Mouse (Mus musculus) MN1 (cell line): ENCODE measurements around the gene Cap2.

Experiments used
- DNase-seq: peaks from one replicate; pipeline ENCODE4 v3.0.0-alpha.2; 2016; ENCODE audit warnings: low spot score

Cap2 gene

DNA sequence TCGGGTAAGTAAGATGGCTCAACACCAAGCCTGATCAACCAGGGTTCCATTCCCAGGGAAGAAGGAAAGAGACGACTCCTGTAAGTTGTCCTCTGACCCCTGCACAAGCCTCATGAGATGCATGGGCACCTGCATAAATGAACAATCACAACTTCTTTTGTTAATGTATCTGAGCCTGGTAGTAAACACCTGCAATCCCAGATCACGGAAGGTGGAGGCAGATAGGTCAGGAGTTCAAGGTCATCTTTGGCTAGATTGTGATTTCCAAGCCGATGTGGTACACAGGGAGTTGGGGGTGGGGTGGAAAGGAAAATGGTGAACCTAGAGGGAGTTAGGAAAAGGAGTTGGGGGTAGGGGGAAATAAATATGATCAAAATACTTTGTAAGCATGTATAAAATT, 131.1 kb downstream of the Cap2 start:
- no peak for DNase-seq

DNA sequence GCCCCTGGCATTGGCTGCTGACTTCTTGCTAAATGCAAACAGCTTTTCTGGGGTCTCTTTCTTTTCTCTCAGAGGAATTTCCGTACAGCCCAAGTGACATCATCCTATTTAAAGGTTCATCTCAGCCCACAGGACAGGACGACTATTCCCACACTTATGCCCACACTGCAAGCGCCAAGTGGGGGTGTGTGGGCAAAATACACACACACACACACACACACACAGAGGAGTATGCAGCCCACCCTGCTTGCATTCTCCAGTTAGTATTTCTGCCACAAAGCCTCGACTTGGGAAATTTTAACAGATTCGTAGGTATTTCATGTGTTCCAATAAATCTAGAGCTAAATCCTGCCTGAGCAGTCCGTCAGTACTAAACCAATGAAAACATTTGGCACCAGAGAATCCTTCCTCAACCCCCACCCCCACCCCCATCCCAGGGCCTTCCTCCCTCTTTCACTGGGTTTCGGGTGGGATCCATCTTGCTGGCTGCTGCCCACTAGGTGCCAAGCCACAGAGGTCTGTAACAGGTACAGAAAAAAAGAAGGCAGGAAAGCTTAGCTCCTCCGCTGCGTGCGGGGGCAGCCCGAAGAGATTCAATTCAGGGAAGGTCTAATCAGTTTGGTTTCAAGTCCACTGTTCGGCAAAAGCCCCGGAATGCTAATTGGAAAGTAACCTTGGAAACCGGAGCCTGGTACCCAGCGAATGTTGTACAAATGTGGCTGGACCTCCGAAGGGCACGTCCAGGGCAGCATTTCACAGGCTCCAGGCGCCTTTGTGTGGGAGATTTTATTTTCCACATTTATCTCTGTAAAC, 131.9 kb downstream of the Cap2 start:
- DNase-seq: peak; percentile 16

DNA sequence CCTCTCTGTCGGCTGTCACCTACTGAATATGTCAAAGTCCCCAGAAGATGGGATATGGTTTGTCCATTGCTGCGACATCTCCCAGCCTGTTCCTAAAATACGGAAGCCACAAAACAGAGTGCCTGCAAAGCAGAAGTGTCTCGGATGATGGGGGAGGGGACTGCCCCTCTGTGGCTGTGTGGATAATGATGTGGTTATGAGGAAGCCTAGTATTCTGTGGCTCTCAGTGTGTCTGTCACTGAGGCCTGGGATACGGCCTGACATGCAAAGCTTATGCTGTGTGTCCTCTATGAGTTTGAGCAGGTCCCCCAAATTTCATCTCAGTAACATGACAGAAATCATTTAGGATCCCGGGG, 132.5 kb downstream of the Cap2 start:
- DNase-seq: peak; percentile 8

DNA sequence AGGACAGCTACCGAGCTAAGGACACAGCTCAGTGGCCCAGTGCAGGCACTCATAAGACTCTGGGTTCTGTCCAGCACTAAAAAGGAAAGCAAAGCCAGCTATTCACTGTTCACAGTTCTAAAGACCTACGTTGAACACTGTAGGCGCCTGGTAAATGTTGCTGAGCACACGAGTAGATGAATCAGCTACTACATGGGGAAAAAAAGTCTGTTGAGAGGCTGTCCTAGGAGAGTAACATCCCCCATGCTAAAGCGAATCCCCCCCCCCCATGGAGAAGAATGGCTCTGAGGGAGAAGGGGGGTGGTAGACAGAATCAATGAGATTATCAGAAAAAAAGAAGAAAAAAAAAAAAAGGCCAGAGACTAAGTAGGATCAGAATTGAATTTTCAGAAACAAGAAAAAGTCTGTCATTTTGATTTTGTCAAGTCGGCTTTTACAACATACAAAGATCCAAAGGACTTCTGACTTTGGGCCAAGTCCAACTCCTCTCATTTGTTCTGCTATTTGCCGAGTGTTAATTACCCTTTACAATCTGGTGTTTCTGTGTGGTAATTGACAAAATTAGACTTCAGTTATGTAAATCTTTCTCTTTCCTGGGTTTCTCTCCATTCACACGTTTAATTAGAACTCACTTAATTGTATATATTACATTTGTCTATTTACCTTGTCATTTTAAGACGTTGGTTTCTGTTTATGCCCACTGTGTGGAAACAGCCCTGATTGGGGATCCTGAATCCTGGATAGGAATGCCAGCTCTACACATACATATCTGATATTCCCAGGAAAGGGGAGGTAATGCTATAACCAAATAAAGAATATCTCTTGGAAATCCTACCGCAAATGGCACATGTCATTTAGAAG, 139.2 kb downstream of the Cap2 start:
- no peak for DNase-seq

DNA sequence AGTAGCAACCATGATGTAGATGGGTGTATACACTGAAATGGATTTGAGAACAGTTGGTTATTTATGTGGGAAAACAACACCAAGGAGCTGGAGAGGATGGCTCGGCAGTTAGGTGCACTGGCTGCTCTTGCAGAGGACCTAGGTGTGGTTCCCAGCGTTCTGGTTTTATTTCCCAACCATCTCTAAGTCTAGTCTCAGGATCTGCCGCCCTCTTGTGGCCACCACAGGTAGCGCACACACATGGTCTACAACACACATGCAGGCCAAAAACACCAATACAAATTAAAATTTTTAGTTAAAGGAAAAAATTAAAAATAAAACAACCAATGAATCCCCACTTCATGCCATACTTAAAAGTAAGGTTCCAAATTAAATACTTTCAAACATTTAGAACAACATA, 140.7 kb downstream of the Cap2 start:
- no peak for DNase-seq

DNA sequence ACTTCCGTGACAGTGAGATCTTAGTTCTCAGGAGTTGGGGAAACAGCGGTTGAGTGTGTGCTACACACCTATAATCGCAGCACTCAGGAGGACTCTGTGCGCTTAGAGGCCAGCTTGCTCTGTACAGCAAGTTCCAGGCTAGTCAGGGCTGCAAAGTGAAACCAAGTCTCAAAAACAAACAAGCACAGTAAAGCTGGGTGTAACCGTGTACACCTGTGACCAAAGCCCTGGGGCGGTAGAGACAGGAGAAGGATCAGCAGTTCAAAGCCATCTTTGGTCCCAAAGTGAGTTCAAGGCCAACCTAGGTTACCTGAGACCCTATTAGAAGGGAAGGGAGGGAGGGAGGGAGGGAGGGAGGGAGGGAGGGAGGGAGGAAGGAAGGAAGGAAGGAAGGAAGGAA, 142.5 kb downstream of the Cap2 start:
- DNase-seq: no peak

DNA sequence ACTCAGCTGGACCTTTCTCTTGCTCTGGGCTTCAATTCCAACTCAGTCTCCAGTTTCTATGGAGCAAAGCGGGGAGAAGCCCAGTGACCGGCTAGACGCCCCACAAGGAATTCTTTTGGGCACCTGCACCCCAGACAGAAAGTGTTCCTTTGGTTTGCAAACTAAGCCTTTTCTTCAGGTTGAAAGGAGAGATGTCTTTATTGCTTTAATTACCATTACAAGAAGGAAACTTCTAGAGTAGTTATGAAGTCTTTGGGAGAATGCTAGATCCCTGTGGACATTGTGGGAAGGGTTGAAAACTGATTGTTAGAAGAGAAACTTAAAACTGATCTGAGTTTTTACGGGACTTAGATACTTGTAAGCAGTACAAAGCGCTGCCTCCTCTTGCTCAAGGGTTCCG, 143.8 kb downstream of the Cap2 start:
- no peak for DNase-seq

DNA sequence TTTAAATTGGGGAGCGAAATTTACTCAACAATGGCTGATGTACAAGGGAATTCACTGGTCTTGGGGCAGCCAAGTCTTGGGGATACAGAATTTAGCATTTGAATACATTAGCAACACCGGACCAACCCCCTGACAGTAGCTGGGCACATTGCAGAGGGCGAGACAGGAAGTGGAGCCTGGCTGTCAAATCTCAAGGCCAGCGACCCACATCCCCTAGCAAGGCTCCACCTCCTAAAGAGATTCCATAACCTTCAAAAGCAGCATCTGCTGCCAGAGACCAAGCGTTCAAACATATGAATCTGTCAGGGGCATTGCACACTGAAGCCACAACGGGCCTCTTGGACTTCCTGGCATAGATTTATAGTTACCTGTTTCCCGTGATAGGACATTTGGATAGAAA, 150.2 kb downstream of the Cap2 start:
- no peak for DNase-seq

DNA sequence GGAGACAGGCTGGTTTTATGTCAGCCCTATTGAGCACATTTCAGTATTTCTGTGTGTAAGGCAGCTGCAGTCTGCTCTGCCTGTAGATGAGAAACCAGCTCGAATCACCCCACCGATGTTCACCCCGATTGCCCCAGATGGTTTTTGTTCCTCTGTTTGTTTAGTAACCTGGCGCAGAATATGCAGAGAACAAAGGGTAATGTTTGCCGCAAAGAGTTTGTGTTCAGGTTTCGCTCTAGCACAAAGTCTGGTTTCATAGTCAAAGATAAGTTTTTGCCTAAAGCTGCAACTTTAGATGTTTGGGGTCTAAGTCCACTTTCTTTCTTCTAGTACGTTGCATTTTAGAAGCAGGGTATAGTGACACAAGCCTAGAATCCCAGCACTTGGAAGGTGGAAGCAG, 151.0 kb downstream of the Cap2 start:
- DNase-seq: no peak

DNA sequence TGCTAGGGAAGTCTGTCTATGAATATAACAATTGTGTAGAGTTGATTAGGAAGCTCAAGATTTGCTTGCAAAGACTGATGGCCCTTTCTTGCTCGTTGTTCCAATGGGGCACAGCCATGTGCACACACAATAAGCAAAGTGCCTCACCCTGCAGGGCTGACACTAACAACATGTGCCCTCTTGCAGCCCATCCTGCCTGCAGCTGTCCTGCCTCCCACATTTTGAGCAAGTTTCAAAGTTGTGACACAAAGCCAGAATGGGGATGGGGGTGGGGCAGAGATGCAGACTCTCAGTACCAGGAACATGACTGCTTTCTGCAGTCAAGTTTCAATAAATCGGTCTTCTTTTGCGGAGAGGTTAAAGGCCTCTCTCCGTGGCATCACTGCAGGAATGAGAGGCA, 152.0 kb downstream of the Cap2 start:
- DNase-seq: no peak

DNA sequence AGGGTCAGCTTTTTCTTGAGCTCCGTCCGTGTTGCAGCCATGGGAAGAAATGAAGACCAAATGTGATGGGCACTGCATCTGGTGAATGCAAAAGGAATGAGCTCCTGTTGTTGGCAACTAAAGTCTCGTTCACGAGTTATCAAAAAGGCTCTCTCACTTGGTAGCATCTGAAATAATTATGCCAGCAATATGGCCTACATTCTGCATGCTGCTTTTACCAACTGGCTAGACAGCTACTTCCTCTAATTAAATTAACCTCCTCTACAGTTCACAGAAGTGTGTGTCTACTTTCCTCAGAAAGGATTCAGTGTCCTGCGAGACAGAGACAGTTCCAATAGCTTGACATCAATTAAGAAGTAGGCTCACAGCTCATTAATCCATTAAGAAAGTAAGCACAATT, 152.9 kb downstream of the Cap2 start:
- no peak for DNase-seq

DNA sequence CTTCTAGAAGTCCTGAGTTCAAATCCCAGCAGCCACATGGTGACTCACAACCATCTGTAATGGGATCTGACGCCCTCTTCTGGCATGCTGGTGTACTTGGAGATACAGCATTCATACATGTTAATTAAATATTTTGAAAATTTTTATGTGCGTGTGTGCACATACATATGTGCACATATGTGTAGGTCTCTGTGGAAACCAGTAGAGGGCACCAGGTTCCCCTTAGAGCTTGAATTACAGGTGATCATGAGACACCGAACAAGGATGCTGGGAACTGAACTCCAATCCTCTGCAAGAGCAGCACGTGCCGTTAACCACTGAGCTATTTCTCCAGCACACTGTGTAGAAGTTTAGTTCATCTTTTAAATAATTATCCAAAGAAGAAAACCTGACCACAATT, 157.6 kb downstream of the Cap2 start:
- DNase-seq: no peak

DNA sequence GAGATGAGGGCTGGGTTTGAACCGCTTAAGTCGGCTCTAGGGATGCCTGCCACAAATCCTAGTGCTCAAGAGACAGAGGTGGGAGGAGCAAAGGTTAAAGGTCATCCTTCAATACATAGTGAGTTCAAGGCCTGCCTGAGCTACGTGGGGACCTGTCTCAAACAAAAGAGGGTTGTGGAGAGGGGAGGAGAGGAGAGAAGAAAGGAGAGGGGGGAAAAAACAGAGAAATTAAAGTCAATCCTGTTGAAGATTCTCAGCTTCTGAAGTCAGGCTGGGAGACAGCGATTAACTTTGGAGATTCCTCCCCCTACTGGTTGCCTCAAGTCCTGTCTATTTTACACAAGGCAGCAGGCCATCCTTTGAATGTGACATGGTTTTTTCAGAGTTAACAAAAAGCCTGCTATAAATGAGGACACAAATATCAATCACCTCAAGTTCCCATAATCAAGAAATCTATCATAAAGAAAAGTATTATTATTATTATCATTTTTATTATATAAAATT, 161.9 kb downstream of the Cap2 start:
- DNase-seq: peak; percentile 46

DNA sequence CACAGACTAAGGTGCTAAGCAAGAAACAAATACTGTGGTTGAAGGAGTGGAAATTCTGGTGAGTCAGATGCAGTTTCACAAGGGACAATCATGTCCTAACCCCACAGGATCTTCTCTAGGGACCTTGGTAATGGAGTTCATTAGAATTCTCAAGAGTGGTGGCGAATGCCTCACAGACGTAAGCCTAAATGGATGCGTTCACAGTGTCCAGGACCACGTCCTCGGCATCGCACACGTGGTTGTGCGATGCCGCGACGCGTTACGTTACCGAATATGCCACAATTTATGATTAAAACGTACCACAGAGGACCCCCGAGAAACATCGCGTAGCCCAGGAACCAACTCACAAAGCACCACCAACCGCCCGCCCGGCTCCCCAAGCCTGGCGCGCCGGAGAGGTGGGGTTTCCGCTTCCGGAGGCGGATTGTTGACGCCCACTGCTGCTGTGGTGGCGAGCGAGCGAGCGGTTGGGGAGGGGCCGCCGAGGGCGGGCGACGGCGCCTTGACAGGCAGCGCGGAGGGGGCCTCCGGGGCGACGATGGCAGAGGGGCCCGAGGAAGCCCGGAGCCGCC, 167.5 kb downstream of the Cap2 start, which contains the start of gene Fam8a1:
Gene Fam8a1 (plus strand): TSS at position 475 of the 572 bp plus-strand sequence.
- DNase-seq: peak; percentile 93

DNA sequence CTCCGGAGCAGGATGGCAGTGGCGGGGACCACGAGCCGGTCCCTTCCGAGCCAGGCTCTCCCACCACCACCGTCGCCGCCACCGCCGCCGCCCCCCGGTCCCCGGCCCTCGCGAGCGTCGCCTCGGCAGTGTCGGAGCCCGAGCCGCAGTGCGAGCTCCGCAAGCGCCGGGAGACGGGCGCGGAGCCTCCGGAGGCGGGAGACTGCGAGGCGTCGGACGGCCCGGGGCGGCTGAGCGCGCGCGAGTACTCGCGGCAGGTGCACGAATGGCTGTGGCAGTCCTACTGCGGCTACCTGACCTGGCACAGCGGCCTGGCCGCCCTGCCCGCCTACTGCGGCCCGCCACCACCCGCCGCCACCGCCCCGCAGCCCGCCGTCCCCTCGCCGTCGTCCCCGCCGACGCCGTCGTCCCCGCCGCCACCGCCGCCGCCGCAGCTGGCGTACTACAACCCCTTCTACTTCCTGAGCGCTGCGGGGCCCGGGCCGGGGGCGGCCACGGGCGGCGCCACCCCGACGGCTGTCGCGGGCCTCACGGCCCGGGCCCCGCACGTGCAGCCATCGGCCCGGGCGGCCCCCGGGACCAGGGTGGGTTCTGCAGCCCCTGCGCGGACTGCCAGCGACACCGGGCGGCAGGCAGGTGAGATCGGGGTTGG, 168.1 kb downstream of the Cap2 start:
- DNase-seq: peak; percentile 14

DNA sequence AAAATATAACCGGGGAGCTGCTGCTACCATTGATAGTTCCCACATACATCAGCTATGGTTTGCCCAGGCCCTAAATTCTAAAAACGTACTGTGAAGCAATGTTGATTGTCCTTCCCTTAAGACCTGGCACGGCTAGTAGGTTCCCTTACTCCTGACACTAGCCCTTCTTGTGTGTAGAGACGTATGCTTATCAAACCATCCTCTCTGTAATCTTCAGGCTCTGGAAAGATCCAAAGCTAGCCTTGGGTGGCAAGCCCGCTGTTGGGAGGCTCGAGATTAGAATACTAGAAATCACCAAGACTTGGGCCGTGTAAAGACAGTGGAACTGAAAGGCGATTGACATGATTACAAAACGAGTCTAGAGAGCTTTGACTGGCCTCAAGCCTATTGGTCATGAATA, 168.9 kb downstream of the Cap2 start:
- peak; percentile 9 for DNase-seq

DNA sequence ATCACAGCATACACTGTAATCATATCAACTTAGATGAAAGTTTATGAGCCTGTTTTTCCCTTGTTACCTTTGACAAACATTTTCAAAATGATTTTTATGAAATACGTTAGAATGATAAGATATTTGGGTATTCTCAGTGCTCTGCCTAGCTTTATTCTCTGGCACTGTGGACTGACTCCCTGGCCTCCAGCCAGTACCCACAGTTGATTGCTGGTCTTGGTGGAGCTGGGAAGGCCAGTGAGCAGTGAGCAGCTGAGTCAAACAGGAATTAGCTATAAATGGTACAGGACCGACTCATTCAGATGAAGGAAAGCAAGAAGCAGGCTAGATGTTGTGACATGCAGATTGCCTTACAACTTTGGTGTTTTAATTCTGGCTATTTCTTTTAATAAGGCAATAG, 173.0 kb downstream of the Cap2 start:
- peak; percentile 18 for DNase-seq

DNA sequence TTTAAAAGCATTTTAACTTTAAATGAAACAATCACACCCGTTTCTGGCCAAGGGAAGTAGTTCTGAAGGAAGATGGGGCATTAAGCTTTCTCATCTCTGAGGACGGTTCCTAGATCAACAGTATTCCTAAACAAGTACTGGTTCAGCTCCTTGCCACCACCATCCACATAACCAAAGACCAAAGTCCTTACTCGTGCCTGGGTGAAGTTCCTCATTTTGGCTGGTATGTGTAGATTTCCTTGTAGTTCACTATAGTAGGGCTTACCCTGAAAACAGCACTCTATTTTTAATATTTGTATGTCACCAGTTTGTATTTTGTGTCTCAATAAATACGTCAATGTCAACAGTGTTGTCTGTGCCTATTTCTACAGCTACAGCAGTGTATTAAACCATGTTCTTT, 176.1 kb downstream of the Cap2 start:
- DNase-seq: no peak

DNA sequence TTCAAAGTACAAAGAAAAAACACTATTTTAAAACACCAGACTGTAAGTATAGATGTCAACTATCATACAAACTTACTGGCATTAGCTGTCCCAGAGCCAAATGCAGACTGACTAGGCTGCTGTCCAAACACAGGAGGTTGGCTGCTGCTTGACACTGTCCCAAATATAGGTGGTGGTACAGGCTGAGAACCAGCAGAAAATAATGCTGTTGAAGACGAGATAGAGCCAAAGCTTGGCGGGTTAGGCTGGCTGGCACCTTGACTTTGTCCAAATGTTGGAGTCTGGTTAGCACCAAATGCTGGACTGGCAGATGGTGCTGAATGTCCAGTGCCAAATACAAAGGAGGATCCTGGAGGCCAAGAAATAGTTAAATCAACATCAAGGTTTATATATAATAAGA, 181.3 kb downstream of the Cap2 start:
- no peak for DNase-seq

DNA sequence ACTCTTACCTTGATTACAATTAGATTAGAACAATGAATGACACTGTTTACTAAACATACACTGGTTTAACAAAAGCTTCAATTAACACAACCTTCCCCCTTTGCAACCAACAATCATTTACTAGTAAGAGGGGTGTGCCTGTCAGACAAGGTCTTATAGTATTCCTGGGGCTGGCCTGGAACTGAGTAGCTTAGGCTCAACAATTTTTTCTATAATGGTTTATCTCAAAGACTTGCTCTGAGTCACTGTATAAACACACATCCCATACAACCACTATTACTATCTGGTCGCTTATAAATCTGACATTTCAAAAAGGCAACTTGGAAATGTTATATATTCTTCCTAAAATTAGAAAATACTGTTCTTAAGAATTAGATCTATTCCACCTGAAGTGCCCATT, 181.7 kb downstream of the Cap2 start:
- no peak for DNase-seq

DNA sequence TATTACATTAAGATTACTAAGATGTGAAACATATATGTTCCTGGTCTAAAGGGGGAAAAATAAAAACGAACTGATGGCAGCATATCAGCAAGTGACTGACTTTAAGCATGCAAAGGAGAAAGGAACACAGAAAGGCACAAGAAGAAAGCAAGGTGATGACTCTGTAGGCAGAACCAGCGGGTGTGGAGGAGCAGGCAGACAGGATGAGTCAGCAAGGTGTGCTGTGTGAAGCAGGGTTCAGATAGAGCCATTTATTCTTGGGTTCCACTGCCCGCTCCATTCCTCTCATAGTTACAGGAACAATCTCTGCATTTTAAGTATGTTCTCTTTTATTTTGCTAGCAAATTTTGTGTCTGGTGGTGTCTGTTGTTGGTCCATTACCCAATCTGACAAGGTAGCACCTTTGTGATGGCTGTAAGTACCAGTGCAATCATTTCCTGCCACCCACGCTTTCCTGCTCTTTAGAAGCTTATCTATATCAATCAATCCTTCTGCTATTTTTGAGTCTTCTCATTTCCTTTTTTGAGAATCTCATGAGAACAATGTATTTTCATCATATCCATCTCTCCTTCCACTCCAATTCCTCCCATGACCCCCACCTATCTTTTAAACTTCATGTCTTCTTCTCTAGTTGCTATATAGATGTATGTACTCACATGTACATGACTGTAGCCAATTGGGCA, 189.1 kb downstream of the Cap2 start:
- DNase-seq: no peak
